Mouse (Mus musculus): Measurements from ENCODE around the gene Cyb5b.
A peak's percentile ranks its signal among the peaks of the same experiment; 100 is the strongest.

DNA sequence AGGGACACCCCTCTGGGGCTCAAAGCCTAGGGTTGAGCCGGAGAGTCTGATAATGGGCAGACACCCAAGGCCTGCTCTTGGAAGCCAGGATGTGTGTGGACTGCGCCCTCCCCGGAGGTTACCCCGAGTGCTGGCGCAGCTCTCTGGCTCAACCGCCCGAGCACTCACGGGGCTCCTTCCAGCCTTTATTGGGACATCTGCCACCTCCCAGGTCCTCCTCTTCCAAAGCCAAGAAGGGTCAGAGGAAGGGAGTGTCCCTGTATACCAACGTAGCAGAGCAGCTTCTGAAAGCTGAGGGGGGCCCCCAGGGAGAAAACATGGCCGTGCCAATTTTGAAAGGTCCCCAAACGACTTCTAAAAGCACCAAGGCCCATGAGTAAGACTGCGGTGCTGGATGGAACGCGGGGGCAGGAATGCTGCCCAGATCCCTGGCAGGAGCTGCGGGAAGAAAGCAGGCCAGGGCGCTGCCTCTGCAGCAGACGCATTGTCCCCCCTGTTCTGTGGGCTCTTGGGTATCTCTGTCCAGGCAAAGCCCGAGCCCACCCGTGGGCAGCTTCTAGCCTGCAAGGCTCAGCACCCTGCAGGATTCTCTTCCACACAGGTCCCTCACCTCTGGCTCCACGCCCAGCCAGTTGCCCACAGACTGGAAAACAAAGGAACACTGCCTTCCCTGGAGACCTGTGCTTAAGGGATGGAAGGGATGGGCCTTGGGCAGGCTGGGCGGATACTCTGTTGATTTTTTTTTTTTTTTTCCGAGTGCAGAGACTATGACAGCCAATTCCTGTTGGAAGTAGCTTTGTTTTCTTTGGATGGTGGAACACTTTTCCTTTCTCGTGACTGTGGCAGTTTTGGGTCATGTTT is 55.5 kb downstream of the Cyb5b start:
- TF ChIP-seq CTCF (IDR thresholded peaks at IDR 0.05; ENCODE audit: low read depth) (no peak), EP300 (IDR thresholded peaks at IDR 0.05; ENCODE audit: low read depth) (peak; percentile 38; the same call in 1 of the 2 replicates)

All from heart, postnatal 0 days (tissue).